Mouse (Mus musculus): ENCODE data around the gene Ccdc189. TPM values are rescaled to one million over a fixed set of nuclear protein-coding genes. Genes with fewer than 3 reads are reported as not detected.

The Ccdc189 gene
- polyA plus RNA-seq, 1 experiment, result 3.3 TPM

- no peaks in the 10 kb centered on the region for H3K27me3 ChIP-seq (ENCODE audit: control insufficient read depth, insufficient read depth, low read length, poor library complexity, severe bottlenecking)
- peak overlapping the region; percentile 95 for H3K9ac ChIP-seq (ENCODE audit: low read depth, poor library complexity, severe bottlenecking)
- H3K36me3 ChIP-seq (ENCODE audit: control insufficient read depth, insufficient read depth, low read length, poor library complexity, severe bottlenecking), result 0 out of 2 replicates have a peak, but pooled peaks cover 4% of the 10 kb centered on the region
- H3K27ac ChIP-seq (ENCODE audit: insufficient read depth, low read length), result 0 out of 2 replicates have a peak overlapping the region, but pooled peaks have one; percentile 1
- H3K9me3 ChIP-seq (replicated peaks; ENCODE audit: control insufficient read depth, insufficient read depth, low read length, poor library complexity, severe bottlenecking), result no peaks in the 10 kb centered on the region
- no peak for TF ChIP-seq POLR2A (IDR thresholded peaks at IDR 0.05; ENCODE audit: insufficient read depth, low read length)
- no peak for TF ChIP-seq CTCF (IDR thresholded peaks at IDR 0.05; ENCODE audit: low read depth, low read length)
- no peak for TF ChIP-seq EP300 (IDR thresholded peaks at IDR 0.05; ENCODE audit: insufficient read depth, low read depth, low read length)
- H3K4me3 ChIP-seq (ENCODE audit: low read depth, low read length), result peak overlapping the region; percentile 72
- peaks cover 2% of the 10 kb centered on the region for H3K4me1 ChIP-seq (ENCODE audit: control insufficient read depth, insufficient read depth, low read length)
These were observed 14.8 kb downstream of the Ccdc189 start for GRCm38 (mm10) chr7:127573503-127574008.

DNA sequence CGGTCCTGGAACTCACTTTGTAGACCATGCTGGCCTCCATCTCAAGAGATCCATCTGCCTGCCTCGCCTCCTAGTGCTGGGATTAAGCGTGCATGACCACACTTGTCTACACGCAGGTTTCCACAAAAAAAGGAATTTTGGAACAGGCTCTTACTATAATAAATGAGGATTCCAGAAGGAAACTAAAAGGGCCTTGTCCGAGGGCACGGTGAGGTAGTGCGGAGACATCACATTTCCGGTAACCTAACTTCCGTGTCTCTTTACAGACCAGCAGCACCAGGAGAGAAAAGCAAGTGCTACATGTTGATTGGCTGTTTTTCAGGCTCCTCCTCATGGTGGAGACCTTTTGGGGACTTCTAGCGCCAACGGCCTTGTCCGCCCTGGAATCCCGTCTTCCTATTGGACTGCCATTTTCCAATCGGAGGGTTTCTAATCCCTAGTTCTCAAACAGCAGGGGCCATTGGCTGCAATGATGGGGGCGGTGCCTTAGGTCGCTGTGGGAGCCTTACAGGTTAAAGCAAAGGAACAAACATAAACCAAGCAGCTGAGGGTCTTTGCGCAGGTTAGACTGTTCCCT is 15.4 kb downstream of the Ccdc189 start, which contains the start of gene Phkg2:
Gene Phkg2 (plus strand): TSS at position 446 of the 577 bp plus-strand sequence.
- no peaks in the 10 kb centered on the region for H3K9me3 ChIP-seq (replicated peaks; ENCODE audit: control insufficient read depth, insufficient read depth, low read length, poor library complexity, severe bottlenecking)
- H3K27ac ChIP-seq (ENCODE audit: insufficient read depth, low read length), result 0 out of 2 replicates have a peak within 1 kb of the TSS, but pooled peaks have one; percentile 1
- peak within 1 kb of the TSS; percentile 95 for H3K9ac ChIP-seq (ENCODE audit: low read depth, poor library complexity, severe bottlenecking)
- no peaks in the 10 kb centered on the region for H3K27me3 ChIP-seq (ENCODE audit: control insufficient read depth, insufficient read depth, low read length, poor library complexity, severe bottlenecking)
- TF ChIP-seq POLR2A (IDR thresholded peaks at IDR 0.05; ENCODE audit: insufficient read depth, low read length) (peak; percentile 72), EP300 (IDR thresholded peaks at IDR 0.05; ENCODE audit: insufficient read depth, low read depth, low read length) (no peak), CTCF (IDR thresholded peaks at IDR 0.05; ENCODE audit: low read depth, low read length) (no peak)
- peak within 1 kb of the TSS; percentile 76 for H3K4me3 ChIP-seq (ENCODE audit: low read depth, low read length)
- 0 out of 2 replicates have a peak, but pooled peaks cover 2% of the 10 kb centered on the region for H3K36me3 ChIP-seq (ENCODE audit: control insufficient read depth, insufficient read depth, low read length, poor library complexity, severe bottlenecking)
- peaks cover 2% of the 10 kb centered on the region for H3K4me1 ChIP-seq (ENCODE audit: control insufficient read depth, insufficient read depth, low read length)

DNA sequence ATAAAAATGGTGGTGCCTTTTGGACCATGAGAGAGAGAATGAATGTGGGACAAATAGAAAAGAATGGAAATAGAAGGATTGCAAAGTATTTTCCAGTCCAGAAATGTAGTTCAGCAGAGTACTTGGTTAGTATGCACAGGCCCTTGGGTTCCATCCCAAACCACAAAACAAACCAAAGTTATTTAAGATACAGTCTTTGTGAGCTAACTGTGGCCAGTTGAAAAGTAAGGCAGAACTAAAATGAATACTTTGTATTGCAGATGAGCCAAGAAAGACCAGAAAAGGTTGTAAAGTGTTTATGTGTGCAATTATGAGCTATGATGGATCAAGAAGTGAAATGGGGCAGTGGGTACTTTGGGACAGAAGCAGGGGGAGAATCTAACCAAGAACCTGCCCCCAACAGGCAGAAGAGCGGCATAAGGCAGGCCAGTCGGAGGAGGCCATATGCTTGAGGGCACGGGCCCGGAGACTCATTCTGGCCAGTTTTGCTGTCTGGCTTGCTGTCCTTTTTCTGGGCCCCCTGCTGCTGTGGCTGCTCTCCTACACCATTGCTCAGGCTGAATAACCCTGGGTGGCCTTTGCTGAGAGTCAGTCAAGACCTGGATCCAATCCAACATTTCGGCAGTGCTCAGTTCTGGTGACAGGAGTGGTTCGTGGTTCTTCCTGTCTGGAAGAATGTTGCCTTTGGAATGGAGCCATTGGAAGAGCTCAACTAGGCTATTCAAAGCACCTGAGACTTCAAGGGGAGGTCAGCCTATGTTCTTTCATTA is 23.8 kb downstream of the Ccdc189 start:
- TF ChIP-seq CTCF (IDR thresholded peaks at IDR 0.05; ENCODE audit: low read depth, low read length), result no peak
- TF ChIP-seq POLR2A (IDR thresholded peaks at IDR 0.05; ENCODE audit: insufficient read depth, low read length), result no peak
- TF ChIP-seq EP300 (IDR thresholded peaks at IDR 0.05; ENCODE audit: insufficient read depth, low read depth, low read length), result no peak
- Histone ChIP-seq H3K9me3 (replicated peaks; ENCODE audit: control insufficient read depth, insufficient read depth, low read length, poor library complexity, severe bottlenecking) (no peaks in the 10 kb centered on the region), H3K27ac (ENCODE audit: insufficient read depth, low read length) (no peak overlapping the region), H3K9ac (ENCODE audit: low read depth, poor library complexity, severe bottlenecking) (no peak overlapping the region), H3K36me3 (ENCODE audit: control insufficient read depth, insufficient read depth, low read length, poor library complexity, severe bottlenecking) (peaks cover 12% of the 10 kb centered on the region), H3K4me1 (ENCODE audit: control insufficient read depth, insufficient read depth, low read length) (peaks cover 2% of the 10 kb centered on the region), H3K27me3 (ENCODE audit: control insufficient read depth, insufficient read depth, low read length, poor library complexity, severe bottlenecking) (no peaks in the 10 kb centered on the region), H3K4me3 (ENCODE audit: low read depth, low read length) (no peak overlapping the region)

DNA sequence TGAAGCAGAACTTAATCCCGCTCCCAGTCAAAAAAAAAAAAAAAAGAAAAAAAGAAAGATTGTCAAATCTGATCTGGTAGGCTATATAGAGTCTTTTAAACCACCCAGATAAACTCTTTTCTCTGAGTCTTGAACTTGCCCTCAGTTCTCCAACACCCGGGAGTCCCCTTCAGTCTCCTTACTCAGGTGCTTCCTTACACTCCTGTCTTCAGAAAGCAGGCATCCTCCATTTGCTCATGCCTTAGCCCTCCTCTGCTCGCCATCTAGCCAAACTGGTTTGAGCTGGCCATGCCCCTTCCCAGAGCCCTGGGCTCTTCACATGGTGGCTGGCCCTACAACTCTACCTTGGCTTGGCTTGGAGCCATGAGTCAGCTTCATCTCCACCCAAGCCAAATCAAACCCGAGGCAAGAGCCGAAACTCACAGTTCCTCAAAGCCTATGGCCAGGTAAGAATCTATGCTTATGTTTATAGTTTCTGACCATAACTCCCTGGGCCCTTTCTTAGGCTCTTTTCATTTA is 27.0 kb downstream of the Ccdc189 start, which contains the start of gene Tmem265:
Gene Tmem265 (plus strand): TSS at position 51 of the 519 bp plus-strand sequence.
- Histone ChIP-seq H3K36me3 (ENCODE audit: control insufficient read depth, insufficient read depth, low read length, poor library complexity, severe bottlenecking) (peaks cover 27% of the 10 kb centered on the region), H3K4me3 (ENCODE audit: low read depth, low read length) (peak within 1 kb of the TSS; percentile 0; the same call in 1 of the 2 replicates), H3K27me3 (ENCODE audit: control insufficient read depth, insufficient read depth, low read length, poor library complexity, severe bottlenecking) (no peaks in the 10 kb centered on the region), H3K27ac (ENCODE audit: insufficient read depth, low read length) (no peak within 1 kb of the TSS), H3K9me3 (replicated peaks; ENCODE audit: control insufficient read depth, insufficient read depth, low read length, poor library complexity, severe bottlenecking) (no peaks in the 10 kb centered on the region), H3K4me1 (ENCODE audit: control insufficient read depth, insufficient read depth, low read length) (peaks cover 2% of the 10 kb centered on the region), H3K9ac (ENCODE audit: low read depth, poor library complexity, severe bottlenecking) (no peak within 1 kb of the TSS)
- no peak for TF ChIP-seq EP300 (IDR thresholded peaks at IDR 0.05; ENCODE audit: insufficient read depth, low read depth, low read length)
- no peak for TF ChIP-seq CTCF (IDR thresholded peaks at IDR 0.05; ENCODE audit: low read depth, low read length)
- no peak for TF ChIP-seq POLR2A (IDR thresholded peaks at IDR 0.05; ENCODE audit: insufficient read depth, low read length)

- TF ChIP-seq POLR2A (IDR thresholded peaks at IDR 0.05; ENCODE audit: insufficient read depth, low read length), result no peak
- TF ChIP-seq EP300 (IDR thresholded peaks at IDR 0.05; ENCODE audit: insufficient read depth, low read depth, low read length), result no peak
- no peak for TF ChIP-seq CTCF (IDR thresholded peaks at IDR 0.05; ENCODE audit: low read depth, low read length)
- Histone ChIP-seq H3K9me3 (replicated peaks; ENCODE audit: control insufficient read depth, insufficient read depth, low read length, poor library complexity, severe bottlenecking) (no peaks in the 10 kb centered on the region), H3K4me1 (ENCODE audit: control insufficient read depth, insufficient read depth, low read length) (peaks cover 2% of the 10 kb centered on the region), H3K27me3 (ENCODE audit: control insufficient read depth, insufficient read depth, low read length, poor library complexity, severe bottlenecking) (no peaks in the 10 kb centered on the region), H3K9ac (ENCODE audit: low read depth, poor library complexity, severe bottlenecking) (no peak overlapping the region), H3K4me3 (ENCODE audit: low read depth, low read length) (no peak overlapping the region), H3K36me3 (ENCODE audit: control insufficient read depth, insufficient read depth, low read length, poor library complexity, severe bottlenecking) (peaks cover 25% of the 10 kb centered on the region), H3K27ac (ENCODE audit: insufficient read depth, low read length) (no peak overlapping the region)
These were observed 27.8 kb downstream of the Ccdc189 start for GRCm38 (mm10) chr7:127560580-127560979.

All from ES-Bruce4 (cell line).